21 mouse cellular contexts compared by ENCODE assay signal in the genomic region with DNA sequence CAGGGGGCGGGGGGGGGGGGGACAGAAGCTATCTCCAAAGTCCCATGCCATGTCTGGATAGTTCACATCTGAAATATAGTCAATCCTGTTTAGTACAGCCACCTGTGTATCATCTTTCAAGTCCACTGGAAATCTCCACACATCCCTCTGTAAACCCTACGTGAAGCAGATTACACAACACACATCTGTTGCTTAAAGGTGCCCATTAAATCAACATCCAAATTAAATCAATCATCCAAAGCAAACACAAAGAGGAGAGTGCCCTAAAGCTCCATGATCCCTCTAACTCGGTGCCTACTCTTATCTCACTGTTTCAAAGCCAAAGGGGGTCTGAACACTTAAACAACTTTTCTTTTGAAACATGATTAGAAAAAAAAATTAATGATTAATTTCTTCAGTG. TPM values are rescaled to one million over a fixed set of nuclear protein-coding genes. Genes with fewer than 3 reads are reported as not detected.
DNase-seq lines count a peak whose midpoint lies in the region; ATAC-seq and TF ChIP-seq lines count a peak whose summit lies in the region.
"Had no signal": no experiment of that assay in that cellular context is flagged by ENCODE, and none has a peak within 500 bp of the region (broad histone marks: within the 10 kb centered on the region; RNA-seq: fewer than 3 reads in every experiment).

No protein-coding gene starts in this region.

- H3K9ac ChIP-seq in liver, adult 2 months (ENCODE audit: low read depth, low read length) = no peak overlapping the region
- no peak overlapping the region for H3K9ac ChIP-seq in liver, embryonic 12.5 days
- no peak overlapping the region for H3K9ac ChIP-seq in liver, postnatal 0 days (replicated peaks)

- DNase-seq in liver, adult 2 months (ENCODE audit: extremely low read depth, low read depth, low spot score) = peak; percentile 96
- DNase-seq in liver, postnatal 0 days = no peak
- DNase-seq in liver = no peak
- DNase-seq in gonadal fat pad, adult 2 months (ENCODE audit: low read depth) = peak; percentile 26
- no peak for DNase-seq in heart, postnatal 36 days
- DNase-seq: adrenal gland, adult 2 months; adrenal gland, adult 8-10 months; adrenal gland, postnatal 10 days; adrenal gland, postnatal 14 days; adrenal gland, postnatal 25 days; adrenal gland, postnatal 36 days; B cell, adult 2 months; cerebellum, adult 11 months; cerebellum, adult 11-12 months; cerebellum, adult 18-20 months had no signal

- no peaks in the 10 kb centered on the region for H3K9me3 ChIP-seq in liver, embryonic 12.5 days (replicated peaks)
- no peaks in the 10 kb centered on the region for H3K9me3 ChIP-seq in liver, postnatal 0 days (ENCODE audit: low read length)
- H3K9me3 ChIP-seq: G1E had no signal

- H3K4me1 ChIP-seq in liver, adult 2 months (ENCODE audit: control insufficient read depth, insufficient read depth, low read length) = peaks cover 5% of the 10 kb centered on the region
- H3K4me1 ChIP-seq in liver, embryonic 12.5 days = no peaks in the 10 kb centered on the region
- no peaks in the 10 kb centered on the region for H3K4me1 ChIP-seq in liver, postnatal 0 days (ENCODE audit: insufficient read depth)

- no peak for TF ChIP-seq CTCF in liver, adult 2 months (IDR thresholded peaks at IDR 0.05; ENCODE audit: low read depth, low read length)
- no peak for TF ChIP-seq CTCF in liver, postnatal 0 days (IDR thresholded peaks at IDR 0.05; ENCODE audit: low read depth)

- intact Hi-C loops in heart, postnatal 36 days (cut with DNase I) = no loop called here

- H3K4me3 ChIP-seq in liver, adult 2 months (ENCODE audit: insufficient read depth, low read depth, low read length) = no peak overlapping the region
- H3K4me3 ChIP-seq in liver, embryonic 12.5 days = no peak overlapping the region
- no peak overlapping the region for H3K4me3 ChIP-seq in liver, postnatal 0 days (ENCODE audit: low read depth, low read length)

- no peaks in the 10 kb centered on the region for H3K79me2 ChIP-seq in liver, adult 2 months (ENCODE audit: control insufficient read depth, insufficient read depth, low read length)

- H3K27ac ChIP-seq in liver, adult 2 months (replicated peaks; ENCODE audit: insufficient read depth, low read depth, low read length) = peak overlapping the region; percentile 46
- H3K27ac ChIP-seq in liver, embryonic 12.5 days = no peak overlapping the region
- H3K27ac ChIP-seq in liver, postnatal 0 days (ENCODE audit: low read depth) = no peak overlapping the region

- WGBS in liver, adult 2 months = 29% methylated on average over 3 of the region's 3 CpGs
- 46% methylated on average over 3 of the region's 3 CpGs for WGBS in liver, embryonic 12.5 days (ENCODE audit: insufficient replicate concordance)
- 45% methylated on average over 3 of the region's 3 CpGs for WGBS in liver, postnatal 0 days (ENCODE audit: insufficient replicate concordance)

- H3K27me3 ChIP-seq in liver, adult 2 months (ENCODE audit: control insufficient read depth, insufficient read depth, low read length) = no peaks in the 10 kb centered on the region
- H3K27me3 ChIP-seq in liver, embryonic 12.5 days (replicated peaks) = no peaks in the 10 kb centered on the region
- no peaks in the 10 kb centered on the region for H3K27me3 ChIP-seq in liver, postnatal 0 days (ENCODE audit: insufficient read depth, low read length)
- H3K27me3 ChIP-seq: CH12.LX, Patski had no signal

- ATAC-seq in liver, embryonic 12.5 days = no peak
- peak; percentile 76 for ATAC-seq in liver, postnatal 0 days
- ATAC-seq: activated CD4-positive, CD25-positive, alpha-beta regulatory T cell, adult 4 months; CD4-positive, CD25-positive, alpha-beta regulatory T cell, adult 4 months; Patski had no signal

- peaks cover 13% of the 10 kb centered on the region for H3K36me3 ChIP-seq in liver, adult 2 months (ENCODE audit: control insufficient read depth, insufficient read depth, low read length)
- peaks cover 26% of the 10 kb centered on the region for H3K36me3 ChIP-seq in liver, embryonic 12.5 days
- peaks cover 21% of the 10 kb centered on the region for H3K36me3 ChIP-seq in liver, postnatal 0 days (replicated peaks; ENCODE audit: insufficient read depth, low read length)

- no peak for TF ChIP-seq POLR2A in liver, adult 2 months (IDR thresholded peaks at IDR 0.05; ENCODE audit: extremely low read depth, insufficient read depth, low read length)

- no peak for TF ChIP-seq EP300 in liver, postnatal 0 days (IDR thresholded peaks at IDR 0.05; ENCODE audit: low read depth)

- H3K4me2 ChIP-seq in liver, embryonic 12.5 days = no peak overlapping the region
- no peak overlapping the region for H3K4me2 ChIP-seq in liver, postnatal 0 days (ENCODE audit: low read depth, low read length)

RNA-seq across cellular contexts. Expression of a gene that starts 31.9 kb away (rescaled TPM):
- 126 and 160 TPM in 2 replicates for total RNA-seq in liver, adult 2 months (2014; rRNA removed)
- polyA plus RNA-seq in liver, adult 2 months (2012; rRNA removed) = 97.9 and 104 TPM in 2 replicates
- 102 and 104 TPM in 2 replicates for polyA plus RNA-seq in liver, embryonic 12.5 days (2016; fragmentation: Nextera tagmentation; extraction: Ambion mirVana)
- polyA plus RNA-seq in liver, postnatal 0 days (2015; fragmentation: Nextera tagmentation; extraction: Ambion mirVana) = 80.6 and 87.0 TPM in 2 replicates
- 119 and 162 TPM in 2 replicates for polyA plus RNA-seq in gonadal fat pad, adult 2 months (2012; rRNA removed)
- 10 to 100 TPM; 33.0 to 35.0 TPM for total RNA-seq in heart, postnatal 36 days (2021)

Comparison
In these comparisons a context has a peak if more than half of its experiments do, and no peak if none do; other contexts are left out.
1. DNase-seq: peak in liver, adult 2 months (single experiment) and gonadal fat pad, adult 2 months (single experiment); none in liver, postnatal 0 days (single experiment), liver (single experiment) and heart, postnatal 36 days (0 of 2).